Mouse (Mus musculus) testis, adult 2 months (tissue): ENCODE measurements at regions not wholly inside any gene's neighbourhood (a gene's known extent, or its start where the extent isn't known, plus 50 kb on each side); places are given as distances from the start of the nearest gene placed in this dataset.

Experiments used
- CTCF ChIP-seq: fragments of 200-500 bp; IDR thresholded peaks from 2 replicates; pipeline ENCODE4 v1.5.1; 2012; ENCODE audit warnings: low read depth, mild to moderate bottlenecking, inconsistent platforms, low read length, moderate library complexity; ENCODE audit not compliant: control insufficient read depth, insufficient read depth, insufficient replicate concordance
- POLR2A ChIP-seq: fragments of 200-500 bp; IDR thresholded peaks from 2 replicates; pipeline ENCODE4 v1.6.1; 2012; ENCODE audit warnings: low read depth, mild to moderate bottlenecking, inconsistent platforms, low read length, moderate library complexity; ENCODE audit not compliant: control insufficient read depth

- TF ChIP-seq CTCF (no peak), POLR2A (no peak)
These were observed 78.4 kb upstream of the Pcbd1 start for GRCm38 (mm10) chr10:61010697-61011096.
